9 mouse cellular contexts compared by ENCODE assay signal in the genomic region with DNA sequence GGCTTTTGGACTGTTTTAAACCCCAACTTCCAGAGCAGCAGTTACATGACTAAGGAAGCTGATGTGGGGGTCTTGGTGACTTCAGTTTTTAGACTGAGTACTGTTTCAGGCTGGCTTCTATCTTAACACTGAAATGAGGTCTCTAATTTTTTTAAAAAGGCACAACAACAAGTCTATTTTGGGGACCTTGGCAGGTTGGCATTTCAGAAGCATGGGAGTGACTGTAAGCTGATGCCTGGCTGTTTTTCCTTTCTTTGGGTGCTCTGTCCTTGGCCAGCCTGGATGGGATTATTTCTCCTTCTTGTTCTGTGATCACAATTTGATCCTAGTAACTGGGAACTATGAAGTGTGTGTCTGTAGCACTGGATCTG.
DNase-seq lines count a peak whose midpoint lies in the region; ATAC-seq and TF ChIP-seq lines count a peak whose summit lies in the region.
"Had no signal": no experiment of that assay in that cellular context is flagged by ENCODE, and none has a peak within 500 bp of the region (broad histone marks: within the 10 kb centered on the region; RNA-seq: fewer than 3 reads in every experiment).

No protein-coding gene starts in this region.

- no peak for TF ChIP-seq POLR2A in MEL (IDR thresholded peaks at IDR 0.05; ENCODE audit: control insufficient read depth in 1 of 2, insufficient read depth in 1 of 2, low read depth in 1 of 2, low read length in 2 of 2, poor library complexity in 1 of 2)
- no peak for TF ChIP-seq POLR2A in liver, adult 2 months (IDR thresholded peaks at IDR 0.05; ENCODE audit: extremely low read depth, insufficient read depth, low read length)

- DNase-seq in kidney, adult 9 months: no peak
- DNase-seq in MEL (ENCODE audit: low read depth, low spot score): no peak
- peak; percentile 48 for DNase-seq in heart, adult 8-10 months (ENCODE audit: low spot score)
- DNase-seq in liver, adult 2 months (ENCODE audit: extremely low read depth, low read depth, low spot score): peak; percentile 46
- no peak for DNase-seq in yolk sac, embryonic 10.5 days (ENCODE audit: low spot score)
- DNase-seq: cerebellum, postnatal 25 days had no signal

- peaks cover 54% of the 10 kb centered on the region for H3K36me3 ChIP-seq in kidney, embryonic 14.5 days (ENCODE audit: control insufficient read depth, insufficient read depth, low read length)
- H3K36me3 ChIP-seq in MEL (ENCODE audit: control insufficient read depth in 1 of 2, insufficient read depth in 2 of 2, low read length in 2 of 2): peaks cover 0 to 13% of the 10 kb centered on the region in 2 experiments; a peak in 2 of 4 replicates
- H3K36me3 ChIP-seq in liver, adult 2 months (ENCODE audit: control insufficient read depth, insufficient read depth, low read length): peaks cover 22% of the 10 kb centered on the region
- no peaks in the 10 kb centered on the region for H3K36me3 ChIP-seq in midbrain, embryonic 16.5 days (ENCODE audit: control insufficient read depth, insufficient read depth, low read length)
- peaks cover 27% of the 10 kb centered on the region for H3K36me3 ChIP-seq in forebrain, embryonic 12.5 days (replicated peaks)

- H3K9ac ChIP-seq in kidney, embryonic 14.5 days (ENCODE audit: low read depth, low read length): 0 out of 2 replicates have a peak overlapping the region, but pooled peaks have one; percentile 12
- H3K9ac ChIP-seq in MEL (ENCODE audit: control insufficient read depth, low read depth, low read length, poor library complexity, severe bottlenecking): peak overlapping the region; percentile 41
- H3K9ac ChIP-seq in liver, adult 2 months (ENCODE audit: low read depth, low read length): peak overlapping the region; percentile 77
- no peak overlapping the region for H3K9ac ChIP-seq in midbrain, embryonic 16.5 days (ENCODE audit: low read depth, low read length)
- H3K9ac ChIP-seq in forebrain, embryonic 12.5 days: no peak overlapping the region

- TF ChIP-seq RAD21 in MEL (IDR thresholded peaks at IDR 0.05; ENCODE audit: low read depth, low read length): no peak

- no peak overlapping the region for H3K27ac ChIP-seq in kidney, embryonic 14.5 days (ENCODE audit: low read depth, low read length)
- peak overlapping the region; percentile 70 for H3K27ac ChIP-seq in MEL (ENCODE audit: control insufficient read depth, low read depth, low read length)
- H3K27ac ChIP-seq in liver, adult 2 months (replicated peaks; ENCODE audit: insufficient read depth, low read depth, low read length): peak overlapping the region; percentile 80
- no peak overlapping the region for H3K27ac ChIP-seq in midbrain, embryonic 16.5 days (ENCODE audit: low read length)
- H3K27ac ChIP-seq in forebrain, embryonic 12.5 days: no peak overlapping the region

- peaks cover 4% of the 10 kb centered on the region; the same call in 1 of the 2 replicates for H3K4me1 ChIP-seq in kidney, embryonic 14.5 days (ENCODE audit: control insufficient read depth, insufficient read depth, low read length)
- H3K4me1 ChIP-seq in MEL (ENCODE audit: control insufficient read depth in 1 of 2, insufficient read depth in 2 of 2, low read length in 2 of 2): peaks cover 11 to 13% of the 10 kb centered on the region in 2 experiments
- H3K4me1 ChIP-seq in liver, adult 2 months (ENCODE audit: control insufficient read depth, insufficient read depth, low read length): peaks cover 24% of the 10 kb centered on the region
- H3K4me1 ChIP-seq in midbrain, embryonic 16.5 days (ENCODE audit: control insufficient read depth, insufficient read depth, low read length): no peaks in the 10 kb centered on the region
- H3K4me1 ChIP-seq in forebrain, embryonic 12.5 days: no peaks in the 10 kb centered on the region

- H3K79me2 ChIP-seq in MEL (ENCODE audit: control insufficient read depth, insufficient read depth, low read length, poor library complexity): no peaks in the 10 kb centered on the region
- H3K79me2 ChIP-seq in liver, adult 2 months (ENCODE audit: control insufficient read depth, insufficient read depth, low read length): peaks cover 26% of the 10 kb centered on the region; the same call in 1 of the 2 replicates

- TF ChIP-seq CTCF in MEL (IDR thresholded peaks at IDR 0.05 in 2 of 3, conservative IDR thresholded peaks at IDR 0.05 in 1 of 3; ENCODE audit: control insufficient read depth in 1 of 3, insufficient read depth in 1 of 3, low read depth in 2 of 3, low read length in 3 of 3, poor library complexity in 1 of 3, severe bottlenecking in 1 of 3): no peak
- TF ChIP-seq CTCF in liver, adult 2 months (IDR thresholded peaks at IDR 0.05; ENCODE audit: low read depth, low read length): no peak

- no peaks in the 10 kb centered on the region for H3K9me3 ChIP-seq in kidney, embryonic 14.5 days (ENCODE audit: control insufficient read depth, low read length)
- no peaks in the 10 kb centered on the region for H3K9me3 ChIP-seq in MEL (replicated peaks; ENCODE audit: insufficient read depth, low read length)
- no peaks in the 10 kb centered on the region for H3K9me3 ChIP-seq in midbrain, embryonic 16.5 days (replicated peaks; ENCODE audit: control insufficient read depth, low read length, poor library complexity, severe bottlenecking)
- no peaks in the 10 kb centered on the region for H3K9me3 ChIP-seq in forebrain, embryonic 12.5 days

- H3K27me3 ChIP-seq in kidney, embryonic 14.5 days (ENCODE audit: control insufficient read depth, insufficient read depth, low read length): no peaks in the 10 kb centered on the region
- H3K27me3 ChIP-seq in MEL (ENCODE audit: control insufficient read depth in 1 of 2, insufficient read depth in 2 of 2, low read length in 2 of 2): no peaks in the 10 kb centered on the region
- no peaks in the 10 kb centered on the region for H3K27me3 ChIP-seq in liver, adult 2 months (ENCODE audit: control insufficient read depth, insufficient read depth, low read length)
- no peaks in the 10 kb centered on the region for H3K27me3 ChIP-seq in midbrain, embryonic 16.5 days (ENCODE audit: control insufficient read depth, insufficient read depth, low read depth, low read length)
- H3K27me3 ChIP-seq in forebrain, embryonic 12.5 days: no peaks in the 10 kb centered on the region

- H3K4me3 ChIP-seq in kidney, embryonic 14.5 days (ENCODE audit: low read length): peak overlapping the region; percentile 6; the same call in 1 of the 2 replicates
- peak overlapping the region; percentile 10 to 60 for H3K4me3 ChIP-seq in MEL (ENCODE audit: control insufficient read depth in 1 of 2, insufficient read depth in 1 of 2, low read depth in 2 of 2, low read length in 2 of 2)
- peak overlapping the region; percentile 45 for H3K4me3 ChIP-seq in liver, adult 2 months (ENCODE audit: insufficient read depth, low read depth, low read length)
- no peak overlapping the region for H3K4me3 ChIP-seq in midbrain, embryonic 16.5 days (ENCODE audit: low read depth, low read length)
- no peak overlapping the region for H3K4me3 ChIP-seq in forebrain, embryonic 12.5 days (replicated peaks)

- no peak for ATAC-seq in kidney, embryonic 14.5 days (ENCODE audit: low FRiP score, low TSS enrichment)
- ATAC-seq in midbrain, embryonic 16.5 days: no peak
- ATAC-seq in forebrain, embryonic 12.5 days (ENCODE audit: low FRiP score): no peak

- no peak for TF ChIP-seq EP300 in MEL (IDR thresholded peaks at IDR 0.05; ENCODE audit: low read depth in 1 of 2, low read length in 2 of 2)

- H3K4me2 ChIP-seq in kidney, embryonic 14.5 days (replicated peaks; ENCODE audit: low read depth, low read length): no peak overlapping the region
- no peak overlapping the region for H3K4me2 ChIP-seq in midbrain, embryonic 16.5 days (ENCODE audit: low read length)
- no peak overlapping the region for H3K4me2 ChIP-seq in forebrain, embryonic 12.5 days

TF ChIP-seq in MEL, 35 proteins besides CTCF, POLR2A, EP300 and RAD21:
- no peak for TF ChIP-seq CHD1 (IDR thresholded peaks at IDR 0.05; ENCODE audit: low read depth, low read length)
- TF ChIP-seq MAFK (IDR thresholded peaks at IDR 0.05; ENCODE audit: borderline replicate concordance, low read depth, low read length): no peak

Comparison
In these comparisons a context has a peak if more than half of its experiments do, and no peak if none do; other contexts are left out.
1. H3K27ac ChIP-seq: peak in MEL (single experiment) and liver, adult 2 months (single experiment); none in kidney, embryonic 14.5 days (single experiment), midbrain, embryonic 16.5 days (single experiment) and forebrain, embryonic 12.5 days (single experiment).
2. H3K4me3 ChIP-seq: peak in kidney, embryonic 14.5 days (single experiment), MEL (2 of 2) and liver, adult 2 months (single experiment); none in midbrain, embryonic 16.5 days (single experiment) and forebrain, embryonic 12.5 days (single experiment).
3. H3K9ac ChIP-seq: peak in kidney, embryonic 14.5 days (single experiment), MEL (single experiment) and liver, adult 2 months (single experiment); none in midbrain, embryonic 16.5 days (single experiment) and forebrain, embryonic 12.5 days (single experiment).
4. DNase-seq: peak in heart, adult 8-10 months (single experiment) and liver, adult 2 months (single experiment); none in kidney, adult 9 months (single experiment), MEL (single experiment) and yolk sac, embryonic 10.5 days (single experiment).